Mouse (Mus musculus): ENCODE measurements around the gene Nav2.
A peak's percentile ranks its signal among the peaks of the same experiment; 100 is the strongest.

Nav2 gene

GRCm38 (mm10) chr7:49597776-49598175 is 689.3 kb downstream of the Nav2 start:
- peak; percentile 45 for DNase-seq

GRCm38 (mm10) chr7:49598225-49598624 is 689.7 kb downstream of the Nav2 start:
- DNase-seq, result no peak

- DNase-seq, result no peak
Measured at GRCm38 (mm10) chr7:49599950-49600349, 691.4 kb downstream of the Nav2 start.

GRCm38 (mm10) chr7:49601191-49601975 is 692.9 kb downstream of the Nav2 start:
- DNase-seq, result peak; percentile 56

- no peak for DNase-seq
Measured at GRCm38 (mm10) chr7:49604244-49604643, 695.7 kb downstream of the Nav2 start.

GRCm38 (mm10) chr7:49604965-49605795 is 696.7 kb downstream of the Nav2 start:
- peak; percentile 41 for DNase-seq

GRCm38 (mm10) chr7:49616258-49616735 is 707.8 kb downstream of the Nav2 start:
- DNase-seq, result no peak

GRCm38 (mm10) chr7:49617087-49617486 is 708.6 kb downstream of the Nav2 start:
- DNase-seq, result no peak

GRCm38 (mm10) chr7:49620160-49620559 is 711.6 kb downstream of the Nav2 start:
- no peak for DNase-seq

GRCm38 (mm10) chr7:49631885-49632284 is 723.4 kb downstream of the Nav2 start:
- no peak for DNase-seq

- no peak for DNase-seq
Measured at GRCm38 (mm10) chr7:49632391-49632790, 723.9 kb downstream of the Nav2 start.

GRCm38 (mm10) chr7:49633375-49633956 is 725.0 kb downstream of the Nav2 start:
- no peak for DNase-seq

GRCm38 (mm10) chr7:49634291-49635073 is 726.0 kb downstream of the Nav2 start:
- DNase-seq, result no peak

GRCm38 (mm10) chr7:49635074-49635621 is 726.6 kb downstream of the Nav2 start:
- no peak for DNase-seq

- no peak for DNase-seq
Measured at GRCm38 (mm10) chr7:49635971-49636370, 727.5 kb downstream of the Nav2 start.

- DNase-seq, result no peak
Measured at GRCm38 (mm10) chr7:49636491-49637115, 728.1 kb downstream of the Nav2 start, which contains the start of gene Dbx1. TSS of gene Dbx1 (minus strand) at chr7:49636849.

- no peak for DNase-seq
Measured at GRCm38 (mm10) chr7:49637281-49637680, 728.8 kb downstream of the Nav2 start.

GRCm38 (mm10) chr7:49637851-49638663 is 729.5 kb downstream of the Nav2 start:
- DNase-seq, result no peak

GRCm38 (mm10) chr7:49638941-49639776 is 730.6 kb downstream of the Nav2 start:
- DNase-seq, result no peak

All from cerebellum, adult 11-12 months (tissue).